Mouse (Mus musculus) hindbrain, embryonic 13.5 days (tissue): ENCODE measurements around the gene Fam20a. TPM values are rescaled to one million over a fixed set of nuclear protein-coding genes. Genes with fewer than 3 reads are reported as not detected.
"Not testable (repeated sequence)": the region's sequence is repeated elsewhere in the genome, so short reads cannot be mapped to it uniquely, and the experiment has no call there.

Source experiments
- ATAC-seq: fragments of 200-750 bp; cut with Nextera tagmentation; 2 replicates; pipeline ENCODE4 v1.8.0; 2017; ENCODE audit warnings: moderate TSS enrichment; ENCODE audit not compliant: low FRiP score
- H3K27ac ChIP-seq: fragments of 300-500 bp; sonication (generic); 2 replicates; pipeline ENCODE4 v1.5.1; 2015; ENCODE audit warnings: inconsistent platforms, mild to moderate bottlenecking, moderate library complexity
- H3K27me3 ChIP-seq: fragments of 300-500 bp; sonication (generic); 2 replicates; pipeline ENCODE4 v1.6.1; 2015; ENCODE audit warnings: mild to moderate bottlenecking, inconsistent platforms
- H3K36me3 ChIP-seq: fragments of 300-500 bp; sonication (generic); 2 replicates; pipeline ENCODE4 v1.6.1; 2015; ENCODE audit warnings: mild to moderate bottlenecking, inconsistent platforms
- H3K4me1 ChIP-seq: fragments of 300-500 bp; sonication (generic); replicated peaks from 2 replicates; pipeline ENCODE4 v1.6.1; 2015; ENCODE audit warnings: inconsistent platforms
- H3K4me2 ChIP-seq: fragments of 300-500 bp; sonication (generic); 2 replicates; pipeline ENCODE4 v1.6.1; 2015; ENCODE audit warnings: inconsistent platforms, mild to moderate bottlenecking, moderate library complexity
- H3K4me3 ChIP-seq: fragments of 300-500 bp; sonication (generic); 2 replicates; pipeline ENCODE4 v1.5.1; 2015; ENCODE audit warnings: mild to moderate bottlenecking, inconsistent platforms
- H3K9ac ChIP-seq: fragments of 300-500 bp; sonication (generic); 2 replicates; pipeline ENCODE4 v1.6.1; 2015; ENCODE audit warnings: mild to moderate bottlenecking, inconsistent platforms
- H3K9me3 ChIP-seq: fragments of 300-500 bp; sonication (generic); 2 replicates; pipeline ENCODE4 v1.6.1; 2016; ENCODE audit warnings: inconsistent platforms
- WGBS: fragments of 180-500 bp; shearing (Covaris S2); methylation state at CpG from one replicate; pipeline ENCODE4 v1.1.7; 2015; 5-methylcytosine and 5-hydroxymethylcytosine counted together
- polyA plus RNA-seq: library from polyadenylated mRNA; unstranded; fragments of >200 nt; fragmentation: Nextera tagmentation; extraction: Ambion mirVana; gene quantifications from 2 replicates; pipeline ENCODE4 v1.2.1, GENCODE M21; 2015

Fam20a gene
- polyA plus RNA-seq, 1 experiment from 2014 or later: 2.4 TPM

GRCm38 (mm10) chr11:109660526-109660925, 61.6 kb downstream of the Fam20a start:
- H3K4me1 ChIP-seq, H3K4me3 ChIP-seq, H3K27ac ChIP-seq, H3K27me3 ChIP-seq, H3K9ac ChIP-seq, H3K4me2 ChIP-seq, H3K9me3 ChIP-seq, ATAC-seq: not testable (repeated sequence)
- peaks cover 81% of the 10 kb centered on the region for H3K36me3 ChIP-seq
- 92% methylated on average over 8 of the region's 8 CpGs for WGBS

DNA sequence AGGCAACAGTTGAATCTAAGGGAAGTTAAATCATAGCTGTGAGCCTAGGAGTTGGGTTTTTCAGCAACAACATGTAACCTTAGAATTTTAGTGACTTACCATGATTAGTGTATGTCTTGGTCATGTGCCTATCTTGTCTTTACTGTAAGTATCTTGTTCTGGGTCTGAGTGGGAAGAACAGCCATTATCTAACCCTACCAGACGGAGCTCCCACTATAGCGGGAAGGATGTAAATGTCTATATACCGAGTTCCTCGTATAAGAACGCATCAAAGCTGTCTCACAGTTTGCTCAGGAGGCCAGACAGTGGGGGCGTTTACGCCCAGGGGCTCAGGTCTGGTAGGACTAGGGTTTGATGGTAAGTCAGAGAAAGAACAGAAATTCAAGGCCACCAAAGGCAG, 65.8 kb downstream of the Fam20a start:
- Histone ChIP-seq H3K4me2 (no peak overlapping the region), H3K27me3 (no peaks in the 10 kb centered on the region), H3K27ac (no peak overlapping the region), H3K4me1 (peaks cover 39% of the 10 kb centered on the region), H3K36me3 (peaks cover 59% of the 10 kb centered on the region), H3K9ac (no peak overlapping the region), H3K9me3 (no peaks in the 10 kb centered on the region), H3K4me3 (no peak overlapping the region)
- WGBS: 89% methylated on average over 7 of the region's 7 CpGs
- no peak for ATAC-seq

DNA sequence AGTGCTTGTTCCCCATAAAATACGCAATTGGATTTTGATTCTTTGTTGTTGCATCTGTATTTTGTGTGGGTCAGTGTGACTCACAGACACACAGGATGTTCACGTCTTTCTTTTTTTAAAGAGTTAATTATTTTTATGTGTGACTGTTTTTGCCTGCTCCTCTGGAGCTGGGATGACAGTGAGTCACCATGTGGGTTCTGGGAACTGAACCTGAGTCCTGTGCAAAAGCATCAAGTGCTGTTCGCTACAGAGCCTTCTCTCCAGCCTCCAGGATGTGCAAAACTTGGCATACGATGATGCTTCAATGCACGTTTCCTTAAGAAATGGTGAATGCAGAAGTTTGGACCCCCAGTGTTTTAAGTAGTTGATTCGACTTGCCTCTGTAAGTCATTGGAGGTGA, 67.5 kb downstream of the Fam20a start:
- no peak overlapping the region for H3K4me2 ChIP-seq
- H3K27ac ChIP-seq: no peak overlapping the region
- 92% methylated on average over 6 of the region's 6 CpGs for WGBS
- no peak overlapping the region for H3K4me3 ChIP-seq
- no peaks in the 10 kb centered on the region for H3K27me3 ChIP-seq
- no peaks in the 10 kb centered on the region for H3K9me3 ChIP-seq
- H3K9ac ChIP-seq: no peak overlapping the region; the same call in 1 of the 2 replicates
- no peak for ATAC-seq
- H3K4me1 ChIP-seq: peaks cover 43% of the 10 kb centered on the region
- peaks cover 43% of the 10 kb centered on the region for H3K36me3 ChIP-seq

DNA sequence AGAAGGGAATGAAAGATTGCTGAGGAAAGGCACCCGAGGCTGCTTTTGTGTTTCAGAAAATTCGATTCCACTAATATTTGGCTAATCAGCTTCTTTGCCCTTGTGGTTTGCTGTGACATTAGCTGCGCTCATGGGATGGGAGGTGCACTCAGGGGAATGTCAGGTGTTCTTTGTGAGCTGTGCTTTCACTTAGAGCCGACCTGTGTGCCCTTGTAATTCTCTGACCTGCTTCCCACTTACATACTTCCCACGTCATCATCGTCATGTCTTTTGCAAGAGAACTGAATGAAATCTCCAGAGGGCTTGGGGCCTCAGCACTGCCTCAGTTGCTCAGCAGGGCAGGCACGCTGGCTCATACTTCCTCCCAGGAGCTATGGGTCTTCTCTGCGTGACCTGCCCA, 68.9 kb downstream of the Fam20a start:
- WGBS: 69% methylated on average over 8 of the region's 8 CpGs
- Histone ChIP-seq H3K27ac (no peak overlapping the region), H3K9me3 (no peaks in the 10 kb centered on the region), H3K36me3 (peaks cover 34% of the 10 kb centered on the region), H3K4me2 (peak overlapping the region; percentile 95), H3K9ac (peak overlapping the region; percentile 55), H3K4me3 (peak overlapping the region; percentile 94), H3K4me1 (peaks cover 57% of the 10 kb centered on the region), H3K27me3 (no peaks in the 10 kb centered on the region)
- no peak for ATAC-seq

GRCm38 (mm10) chr11:109652505-109652904, 69.6 kb downstream of the Fam20a start:
- 51% methylated on average over 6 of the region's 6 CpGs for WGBS
- peak overlapping the region; percentile 97 for H3K9ac ChIP-seq
- H3K4me2 ChIP-seq: peak overlapping the region; percentile 95
- H3K4me3 ChIP-seq: peak overlapping the region; percentile 94
- no peak for ATAC-seq
- H3K27me3 ChIP-seq: no peaks in the 10 kb centered on the region
- H3K4me1 ChIP-seq: peaks cover 57% of the 10 kb centered on the region
- peaks cover 34% of the 10 kb centered on the region for H3K36me3 ChIP-seq
- H3K9me3 ChIP-seq: no peaks in the 10 kb centered on the region
- H3K27ac ChIP-seq: no peak overlapping the region

- no peak for ATAC-seq
- WGBS: under 1% methylated on average over 21 of the region's 21 CpGs
- H3K4me1 ChIP-seq: peaks cover 53% of the 10 kb centered on the region
Observed at GRCm38 (mm10) chr11:109651566-109652024, 70.5 kb downstream of the Fam20a start.

DNA sequence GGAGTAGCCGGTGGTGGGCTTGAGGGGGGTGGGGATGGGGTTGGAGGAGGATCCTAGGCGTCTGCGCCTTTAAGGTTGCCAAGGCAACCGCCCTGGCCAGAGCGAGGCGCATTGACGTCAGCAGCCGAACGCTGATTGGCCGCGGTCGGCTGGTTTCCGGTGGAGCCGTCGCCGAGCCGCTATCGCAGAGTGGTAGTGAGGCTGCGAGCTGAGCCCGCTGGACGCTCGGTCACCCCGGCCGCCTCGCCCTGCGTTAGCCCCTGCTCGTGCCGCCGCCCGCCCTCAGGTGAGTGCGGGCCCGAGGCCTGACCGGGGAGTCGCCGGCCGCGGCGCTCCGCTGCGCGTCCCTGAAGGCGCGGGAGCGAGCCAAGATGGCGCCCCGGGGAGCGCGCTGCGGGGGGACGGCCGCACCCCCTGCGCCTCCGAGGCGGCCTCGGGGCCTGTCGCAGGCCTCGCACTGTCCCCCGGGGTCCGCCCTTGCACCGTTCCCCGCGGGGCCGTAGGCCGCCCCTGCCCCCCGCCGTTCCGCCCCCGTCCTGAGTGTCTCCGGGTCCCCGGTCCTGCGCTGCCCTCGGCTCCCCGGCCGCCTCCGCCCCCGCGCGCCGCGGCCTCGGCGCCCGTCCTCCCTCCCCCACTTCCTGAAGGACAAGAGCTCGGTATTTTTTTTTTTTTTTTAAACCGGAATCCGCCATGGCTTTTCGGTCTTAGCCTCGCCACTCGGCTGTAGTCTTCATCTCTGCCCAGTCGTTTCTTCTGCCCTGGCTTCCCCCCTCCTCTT, 71.1 kb downstream of the Fam20a start:
- peaks cover 50% of the 10 kb centered on the region for H3K4me1 ChIP-seq

More at GRCm38 (mm10) chr11:109651566-109652024, 70.5 kb downstream of the Fam20a start:
- Histone ChIP-seq H3K27me3 (no peaks in the 10 kb centered on the region), H3K9me3 (no peaks in the 10 kb centered on the region), H3K4me2 (peak overlapping the region; percentile 95), H3K4me3 (peak overlapping the region; percentile 94), H3K27ac (peak overlapping the region; percentile 99), H3K9ac (peak overlapping the region; percentile 97), H3K36me3 (peaks cover 27% of the 10 kb centered on the region)

GRCm38 (mm10) chr11:109649975-109650701, 71.9 kb downstream of the Fam20a start:
- Histone ChIP-seq H3K27ac (peak overlapping the region; percentile 99), H3K9me3 (no peaks in the 10 kb centered on the region), H3K4me3 (peak overlapping the region; percentile 94), H3K4me1 (peaks cover 46% of the 10 kb centered on the region), H3K4me2 (peak overlapping the region; percentile 66), H3K9ac (peak overlapping the region; percentile 97), H3K27me3 (0 out of 2 replicates have a peak, but pooled peaks cover 4% of the 10 kb centered on the region), H3K36me3 (peaks cover 14% of the 10 kb centered on the region)
- WGBS: 1% methylated on average over 31 of the region's 31 CpGs
- peak; percentile 88 for ATAC-seq

More for the DNA sequence above, 71.1 kb downstream of the Fam20a start:
- peak overlapping the region; percentile 95 for H3K4me2 ChIP-seq
- H3K9ac ChIP-seq: peak overlapping the region; percentile 97
- peak overlapping the region; percentile 94 for H3K4me3 ChIP-seq
- ATAC-seq: peak; percentile 97
- no peaks in the 10 kb centered on the region for H3K27me3 ChIP-seq
- H3K27ac ChIP-seq: peak overlapping the region; percentile 99
- H3K36me3 ChIP-seq: peaks cover 21% of the 10 kb centered on the region
- no peaks in the 10 kb centered on the region for H3K9me3 ChIP-seq
- under 1% methylated on average over 65 of the region's 90 CpGs for WGBS

DNA sequence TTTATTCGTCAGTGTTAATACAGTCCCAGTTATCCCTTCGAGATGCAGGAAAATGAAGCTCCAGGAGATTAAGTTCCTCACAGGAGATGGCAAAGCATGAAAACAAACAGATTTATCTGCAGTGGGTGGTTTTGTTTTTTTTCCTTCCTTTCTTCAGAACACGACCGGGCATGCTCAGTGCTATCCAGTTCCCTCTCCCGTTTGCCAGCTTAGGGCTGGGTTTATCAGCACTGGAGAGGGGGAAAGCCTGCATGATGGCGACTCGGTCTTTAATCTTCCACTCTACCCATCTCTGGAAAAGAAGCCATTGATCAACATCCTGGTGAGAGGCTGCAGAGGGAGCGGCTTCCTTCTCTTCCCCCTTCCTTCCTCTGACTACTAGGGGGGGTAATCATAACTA, 72.9 kb downstream of the Fam20a start, which contains the start of gene Prkar1a:
Prkar1a (plus strand) TSS at position 200 of the 400 bp plus-strand sequence.
- peaks cover 40% of the 10 kb centered on the region for H3K4me1 ChIP-seq
- H3K4me2 ChIP-seq: peak within 1 kb of the TSS; percentile 66
- H3K27ac ChIP-seq: peak within 1 kb of the TSS; percentile 99
- H3K9me3 ChIP-seq: no peaks in the 10 kb centered on the region
- H3K9ac ChIP-seq: peak within 1 kb of the TSS; percentile 97
- 0 out of 2 replicates have a peak, but pooled peaks cover 4% of the 10 kb centered on the region for H3K27me3 ChIP-seq
- peak within 1 kb of the TSS; percentile 94 for H3K4me3 ChIP-seq
- no peak for ATAC-seq
- peaks cover 6% of the 10 kb centered on the region for H3K36me3 ChIP-seq
- WGBS: 30% methylated on average over 8 of the region's 8 CpGs

DNA sequence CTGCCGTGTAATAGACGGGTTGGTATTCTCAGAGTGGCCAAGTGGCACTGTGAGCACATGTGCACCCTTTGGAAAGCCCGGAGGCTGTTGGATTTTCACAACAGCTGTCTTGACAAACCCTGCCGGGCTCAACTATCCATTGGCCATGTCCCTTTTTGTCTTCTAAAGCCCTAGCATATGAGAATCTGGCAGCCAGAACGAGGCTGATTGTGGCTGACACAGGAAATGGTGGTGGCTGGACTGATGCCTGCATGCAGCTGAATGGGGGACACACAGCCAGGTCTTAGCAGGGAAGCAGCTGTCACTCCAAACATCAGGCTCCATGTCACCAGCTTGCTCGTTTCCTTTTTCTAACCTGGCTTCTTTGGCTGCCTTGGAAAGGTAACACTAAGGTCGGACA, 73.6 kb downstream of the Fam20a start:
- Histone ChIP-seq H3K4me2 (peak overlapping the region; percentile 66), H3K36me3 (no peaks in the 10 kb centered on the region), H3K4me1 (peaks cover 36% of the 10 kb centered on the region), H3K9me3 (no peaks in the 10 kb centered on the region), H3K27ac (peak overlapping the region; percentile 99), H3K4me3 (no peak overlapping the region), H3K9ac (peak overlapping the region; percentile 97), H3K27me3 (0 out of 2 replicates have a peak, but pooled peaks cover 4% of the 10 kb centered on the region)
- ATAC-seq: no peak
- WGBS: 46% methylated on average over 7 of the region's 7 CpGs

DNA sequence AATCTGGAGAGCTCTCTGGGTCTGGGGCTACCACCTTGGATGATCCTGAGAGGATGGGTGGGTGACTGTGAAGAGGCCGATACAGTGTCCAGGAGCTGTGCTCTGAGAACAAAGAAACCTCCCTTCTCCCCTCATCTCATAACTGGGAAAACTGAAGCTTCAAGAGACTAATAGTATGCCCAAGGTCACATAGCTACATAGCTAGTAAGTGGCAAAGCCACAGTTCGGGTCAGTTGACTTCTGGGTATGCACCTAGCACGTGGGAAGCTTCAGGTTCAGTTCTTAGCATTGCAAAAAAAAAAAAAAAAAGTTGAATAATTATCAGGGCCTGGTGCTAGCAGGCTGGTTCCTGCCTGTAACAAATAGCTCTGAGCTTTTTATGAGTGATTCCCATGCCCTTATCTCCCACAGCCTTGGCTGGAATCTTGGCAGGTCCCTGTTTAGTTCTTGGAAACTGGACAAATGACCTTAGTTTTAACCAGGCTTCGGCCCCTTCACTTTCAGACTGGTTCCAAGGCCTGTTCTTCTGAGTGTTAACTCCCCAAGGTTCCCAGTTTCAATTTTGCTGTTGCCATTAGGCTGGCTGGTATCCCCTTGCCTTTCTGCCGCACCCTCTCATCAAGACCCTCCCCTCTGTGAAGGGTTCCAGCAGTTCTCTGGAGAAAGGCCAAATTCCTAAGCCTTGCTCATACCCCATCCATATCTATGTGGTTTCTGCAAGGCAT, 80.4 kb downstream of the Fam20a start:
- Histone ChIP-seq H3K9ac (no peak overlapping the region), H3K36me3 (no peaks in the 10 kb centered on the region), H3K4me2 (no peak overlapping the region), H3K4me3 (no peak overlapping the region), H3K27me3 (0 out of 2 replicates have a peak, but pooled peaks cover 4% of the 10 kb centered on the region), H3K27ac (no peak overlapping the region), H3K9me3 (no peaks in the 10 kb centered on the region), H3K4me1 (no peaks in the 10 kb centered on the region)
- no peak for ATAC-seq
- WGBS: 89% methylated on average over 5 of the region's 5 CpGs
